Mouse (Mus musculus): Measurements from ENCODE around the gene Sphk2. TPM values are rescaled to one million over a fixed set of nuclear protein-coding genes. Genes with fewer than 3 reads are reported as not detected.
A peak's percentile ranks its signal among the peaks of the same experiment; 100 is the strongest.
"Not testable (repeated sequence)": the region's sequence is repeated elsewhere in the genome, so short reads cannot be mapped to it uniquely, and the experiment has no call there.

Gene Sphk2
- total RNA-seq, 2 experiments from 2014 or later, result 15.2 to 15.6 TPM

- DNase-seq (ENCODE audit: low spot score), result no peak
These were observed 22.7 kb downstream of the Sphk2 start for GRCm38 (mm10) chr7:45695098-45695497.

GRCm38 (mm10) chr7:45693921-45694591 lies 23.7 kb downstream of the Sphk2 start, which contains the start of gene Sec1:
TSS of gene Sec1 (minus strand) at chr7:45694402.
- no peak for DNase-seq (ENCODE audit: low spot score)

- no peak for DNase-seq (ENCODE audit: low spot score)
These were observed 25.4 kb downstream of the Sphk2 start for GRCm38 (mm10) chr7:45692364-45692763.

GRCm38 (mm10) chr7:45689800-45690199 lies 28.0 kb downstream of the Sphk2 start:
- DNase-seq (ENCODE audit: low spot score), result no peak

- no peak for DNase-seq (ENCODE audit: low spot score)
These were observed 28.7 kb downstream of the Sphk2 start for GRCm38 (mm10) chr7:45689099-45689498.

- no peak for DNase-seq (ENCODE audit: low spot score)
These were observed 31.0 kb downstream of the Sphk2 start for GRCm38 (mm10) chr7:45686841-45687240.

GRCm38 (mm10) chr7:45685811-45686210 lies 32.0 kb downstream of the Sphk2 start:
- DNase-seq (ENCODE audit: low spot score), result no peak

GRCm38 (mm10) chr7:45683396-45684050 lies 34.3 kb downstream of the Sphk2 start, which contains the start of gene Ntn5:
TSS of gene Ntn5 (plus strand) at chr7:45684022.
- DNase-seq (ENCODE audit: low spot score), result no peak

GRCm38 (mm10) chr7:45682144-45683126 lies 35.4 kb downstream of the Sphk2 start:
- peak; percentile 89 for DNase-seq (ENCODE audit: low spot score)

- peak; percentile 76 for DNase-seq (ENCODE audit: low spot score)
These were observed 36.6 kb downstream of the Sphk2 start for GRCm38 (mm10) chr7:45681046-45681736.

GRCm38 (mm10) chr7:45679966-45680621 lies 37.7 kb downstream of the Sphk2 start:
- DNase-seq (ENCODE audit: low spot score), result no peak

- no peak for DNase-seq (ENCODE audit: low spot score)
These were observed 39.3 kb downstream of the Sphk2 start for GRCm38 (mm10) chr7:45678513-45678912.

- DNase-seq (ENCODE audit: low spot score), result no peak
These were observed 40.0 kb downstream of the Sphk2 start for GRCm38 (mm10) chr7:45677627-45678295.

GRCm38 (mm10) chr7:45668921-45669320 lies 48.9 kb downstream of the Sphk2 start:
- DNase-seq (ENCODE audit: low spot score), result no peak

GRCm38 (mm10) chr7:45667761-45668160 lies 50.0 kb downstream of the Sphk2 start:
- no peak for DNase-seq (ENCODE audit: low spot score)

- no peak for DNase-seq (ENCODE audit: low spot score)
These were observed 51.6 kb downstream of the Sphk2 start, which contains the start of gene Fut2 for GRCm38 (mm10) chr7:45666161-45666560. TSS of gene Fut2 (minus strand) at chr7:45666394.

GRCm38 (mm10) chr7:45665303-45666138 lies 52.3 kb downstream of the Sphk2 start:
- no peak for DNase-seq (ENCODE audit: low spot score)

- DNase-seq (ENCODE audit: low spot score), result not testable (repeated sequence)
These were observed 56.1 kb downstream of the Sphk2 start for GRCm38 (mm10) chr7:45661702-45662101.

Measured in gastrocnemius, adult 18-20 months (tissue).